Mouse (Mus musculus) bone marrow macrophage, adult 2 months (primary cell): ENCODE measurements around the gene Actl9. TPM values are rescaled to one million over a fixed set of nuclear protein-coding genes. Genes with fewer than 3 reads are reported as not detected.
A peak's percentile ranks its signal among the peaks of the same experiment; 100 is the strongest.

Experiments
- H3K27ac ChIP-seq: 2 replicates; pipeline ENCODE4 v1.5.1; 2012; ENCODE audit warnings: low read depth, low read length; ENCODE audit not compliant: insufficient read depth
- H3K4me1 ChIP-seq: 2 replicates; pipeline ENCODE4 v1.6.1; 2012; ENCODE audit warnings: low read length; ENCODE audit not compliant: control insufficient read depth, insufficient read depth
- H3K4me3 ChIP-seq: 2 replicates; pipeline ENCODE4 v1.5.1; 2012; ENCODE audit warnings: mild to moderate bottlenecking, low read length, moderate library complexity; ENCODE audit not compliant: insufficient read depth
- CTCF ChIP-seq: IDR thresholded peaks from 2 replicates; pipeline ENCODE4 v1.5.1; 2012; ENCODE audit warnings: low read depth, mild to moderate bottlenecking, low read length, moderate library complexity
- POLR2A ChIP-seq: IDR thresholded peaks from 2 replicates; pipeline ENCODE4 v1.6.1; 2012; ENCODE audit warnings: mild to moderate bottlenecking, low read depth, low read length, borderline replicate concordance
- polyA plus RNA-seq: library from polyadenylated mRNA; stranded (reverse); fragments of >200 nt; gene quantifications from 2 replicates; pipeline ENCODE4 v1.2.4, GENCODE M21; 2012; ENCODE audit not compliant: missing spikeins, insufficient read depth, insufficient read length

The Actl9 gene
- not detected in 2 replicates for polyA plus RNA-seq

- Histone ChIP-seq H3K27ac (no peak within 1 kb of the TSS), H3K4me1 (no peaks in the 10 kb centered on the region), H3K4me3 (no peak within 1 kb of the TSS)
- TF ChIP-seq POLR2A: no peak
Measured at GRCm38 (mm10) chr17:33432019-33432946, at the start of gene Actl9. Gene Actl9 (plus strand): TSS chr17:33432896.

GRCm38 (mm10) chr17:33385705-33386104 is 47.0 kb upstream of the Actl9 start:
- H3K4me1 ChIP-seq: no peaks in the 10 kb centered on the region; the same call in 1 of the 2 replicates
- H3K4me3 ChIP-seq: no peak overlapping the region
- TF ChIP-seq POLR2A: no peak
- TF ChIP-seq CTCF: no peak
- no peak overlapping the region for H3K27ac ChIP-seq

GRCm38 (mm10) chr17:33392271-33392670 is 40.4 kb upstream of the Actl9 start:
- H3K4me1 ChIP-seq: peaks cover 6% of the 10 kb centered on the region; the same call in 1 of the 2 replicates
- H3K27ac ChIP-seq: no peak overlapping the region
- no peak overlapping the region for H3K4me3 ChIP-seq
- no peak for TF ChIP-seq CTCF
- TF ChIP-seq POLR2A: no peak

GRCm38 (mm10) chr17:33394182-33395034 is 38.3 kb upstream of the Actl9 start, which contains the start of gene Zfp101:
Gene Zfp101 (minus strand): TSS chr17:33394641.
- Histone ChIP-seq H3K27ac (peak within 1 kb of the TSS; percentile 72), H3K4me3 (peak within 1 kb of the TSS; percentile 95), H3K4me1 (peaks cover 6% of the 10 kb centered on the region; the same call in 1 of the 2 replicates)
- no peak for TF ChIP-seq CTCF
- no peak for TF ChIP-seq POLR2A

GRCm38 (mm10) chr17:33439148-33439547 is 6.5 kb downstream of the Actl9 start:
- Histone ChIP-seq H3K4me1 (peaks cover 21% of the 10 kb centered on the region), H3K4me3 (no peak overlapping the region), H3K27ac (no peak overlapping the region)
- TF ChIP-seq CTCF: peak; percentile 34; the same call in 1 of the 2 replicates
- no peak for TF ChIP-seq POLR2A

GRCm38 (mm10) chr17:33439922-33440321 is 7.2 kb downstream of the Actl9 start:
- Histone ChIP-seq H3K4me1 (peaks cover 21% of the 10 kb centered on the region), H3K27ac (no peak overlapping the region), H3K4me3 (no peak overlapping the region)
- TF ChIP-seq POLR2A: no peak
- TF ChIP-seq CTCF: no peak

- Histone ChIP-seq H3K27ac (no peak overlapping the region), H3K4me1 (peaks cover 21% of the 10 kb centered on the region), H3K4me3 (no peak overlapping the region)
- TF ChIP-seq CTCF: no peak
- no peak for TF ChIP-seq POLR2A
Measured at GRCm38 (mm10) chr17:33441159-33441558, 8.5 kb downstream of the Actl9 start.

GRCm38 (mm10) chr17:33456631-33457030 is 23.9 kb downstream of the Actl9 start:
- no peak for TF ChIP-seq POLR2A
- no peak for TF ChIP-seq CTCF
- Histone ChIP-seq H3K4me3 (no peak overlapping the region), H3K4me1 (no peaks in the 10 kb centered on the region), H3K27ac (no peak overlapping the region)

- TF ChIP-seq POLR2A (no peak), CTCF (no peak)
- H3K4me3 ChIP-seq: no peak overlapping the region
- no peak overlapping the region for H3K27ac ChIP-seq
- H3K4me1 ChIP-seq: no peaks in the 10 kb centered on the region
Measured at GRCm38 (mm10) chr17:33471206-33471605, 38.5 kb downstream of the Actl9 start.

Other genes with a start within 250 kb of the Actl9 start
- gene Olfr239, start 241.6 kb upstream of the Actl9 start, polyA plus RNA-seq: not detected in 2 replicates
- 0.15 and 0.23 TPM in 2 replicates for gene Olfr1564, start 211.2 kb upstream of the Actl9 start, polyA plus RNA-seq
- gene Zfp955a, start 177.8 kb upstream of the Actl9 start, polyA plus RNA-seq: 6.2 TPM in 2 replicates
- gene Olfr63, start 168.2 kb upstream of the Actl9 start, polyA plus RNA-seq: not detected in 2 replicates
- 4.1 and 10.5 TPM in 2 replicates for gene Zfp955b, start 143.4 kb upstream of the Actl9 start, polyA plus RNA-seq
- gene Zfp81, start 74.0 kb upstream of the Actl9 start, polyA plus RNA-seq: 6.5 and 7.4 TPM in 2 replicates
- 9.1 and 10.4 TPM in 2 replicates for gene Zfp101, start 38.3 kb upstream of the Actl9 start, polyA plus RNA-seq
- 46.6 and 53.4 TPM in 2 replicates for gene Adamts10, start 91.3 kb downstream of the Actl9 start, polyA plus RNA-seq
- gene Myo1f, start 122.8 kb downstream of the Actl9 start, polyA plus RNA-seq: 393 and 491 TPM in 2 replicates
- gene Zfp414, start 196.2 kb downstream of the Actl9 start, polyA plus RNA-seq: 52.9 and 55.6 TPM in 2 replicates
- 5.3 TPM in 1 of 2 replicates, not detected in the other for gene Pram1, start 205.2 kb downstream of the Actl9 start, polyA plus RNA-seq